Mouse (Mus musculus): ENCODE data around the gene Wnt5b.

DNA sequence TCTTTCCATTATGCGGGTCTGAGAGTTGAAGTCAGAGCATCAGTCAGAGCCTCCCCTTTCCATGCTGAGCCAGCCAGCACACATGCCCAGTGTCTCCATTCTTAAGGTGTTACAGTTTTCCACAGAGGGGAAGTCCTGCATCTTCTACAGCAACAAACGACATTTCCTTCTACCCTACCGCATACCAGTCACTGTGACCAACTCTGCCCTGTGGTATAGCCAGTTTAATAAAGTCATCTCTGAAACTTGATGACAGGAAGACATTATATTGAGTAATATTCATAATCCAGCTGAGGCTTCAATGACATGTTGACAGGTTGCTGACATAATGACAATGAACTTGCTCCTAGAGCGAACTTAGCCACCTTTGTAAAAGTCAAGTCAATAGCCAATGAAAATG, 153.4 kb downstream of the Wnt5b start:
- TF ChIP-seq POLR2A (IDR thresholded peaks at IDR 0.05; ENCODE audit: borderline replicate concordance, low read depth, low read length): no peak
- TF ChIP-seq CTCF (IDR thresholded peaks at IDR 0.05; ENCODE audit: low read depth, low read length): no peak
